Mouse (Mus musculus) T-helper 1 cell (primary cell): ENCODE data around the gene Sec14l3.

Experiments
- in situ Hi-C: fragments of 300-600 bp; cut with MboI, MseI; formaldehyde crosslinking; loops from one replicate; pipeline ENCODE4 v1.15.1; 2025; ENCODE audit warnings: high pct_unique_total_duplicates

The Sec14l3 gene

DNA sequence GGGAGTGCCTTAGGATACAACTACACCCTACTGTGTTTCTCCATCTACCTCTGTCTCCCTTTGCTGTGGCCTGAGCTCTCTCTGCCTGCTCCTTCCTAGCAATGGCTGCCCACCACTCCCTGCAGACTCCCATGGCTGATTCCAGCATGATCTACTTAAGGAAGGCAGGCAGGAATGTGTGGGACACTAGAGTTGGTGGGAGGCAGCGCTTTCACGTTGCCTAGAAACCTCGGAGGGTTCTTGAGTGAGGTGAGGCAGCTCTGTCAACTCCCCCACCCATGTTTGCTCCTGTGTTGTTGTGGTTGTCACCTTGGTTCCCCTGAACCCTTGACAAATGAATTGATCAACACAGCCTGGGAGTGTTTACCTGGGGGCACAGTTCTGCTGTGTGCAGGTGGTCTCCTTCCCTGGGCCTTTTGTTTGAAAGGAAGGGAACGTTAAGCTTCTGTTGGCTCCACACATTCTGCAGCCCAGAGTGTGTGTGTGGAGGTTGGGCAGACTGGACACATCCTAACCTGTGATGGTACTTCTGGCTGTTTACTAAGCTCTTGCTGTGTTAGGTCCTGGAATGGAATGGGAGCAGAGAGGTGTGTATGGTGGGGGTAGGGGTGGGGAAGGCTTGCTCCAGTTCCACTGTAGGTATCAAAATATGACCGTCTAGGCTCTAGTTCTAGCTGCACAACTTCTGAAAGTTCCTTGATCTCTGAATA, 3.6 kb upstream of the Sec14l3 start:
- in situ Hi-C loops: no loop called here

DNA sequence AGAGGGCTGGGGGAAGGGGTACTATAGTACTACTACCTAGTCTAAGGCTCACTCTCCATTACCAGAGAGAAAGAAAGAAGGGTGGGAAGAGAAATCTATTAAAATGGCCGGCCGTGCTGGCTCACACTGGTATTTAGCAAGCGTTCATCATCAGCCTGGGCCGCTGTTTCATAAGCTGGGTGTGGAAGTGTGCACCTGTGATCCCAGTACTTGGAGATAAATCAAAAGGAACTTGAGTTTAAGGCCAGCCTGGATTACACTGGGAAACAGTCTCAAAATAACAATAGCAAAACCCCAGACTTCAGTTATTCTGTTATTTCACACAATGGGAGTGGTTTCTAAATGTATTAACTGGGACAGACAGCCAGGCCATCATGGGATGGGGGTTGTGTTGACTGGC, 2.1 kb upstream of the Sec14l3 start:
- in situ Hi-C loops: no loop called here

- in situ Hi-C loops: no loop called here
Observed at GRCm38 (mm10) chr11:4062981-4063380, 1.7 kb upstream of the Sec14l3 start.

DNA sequence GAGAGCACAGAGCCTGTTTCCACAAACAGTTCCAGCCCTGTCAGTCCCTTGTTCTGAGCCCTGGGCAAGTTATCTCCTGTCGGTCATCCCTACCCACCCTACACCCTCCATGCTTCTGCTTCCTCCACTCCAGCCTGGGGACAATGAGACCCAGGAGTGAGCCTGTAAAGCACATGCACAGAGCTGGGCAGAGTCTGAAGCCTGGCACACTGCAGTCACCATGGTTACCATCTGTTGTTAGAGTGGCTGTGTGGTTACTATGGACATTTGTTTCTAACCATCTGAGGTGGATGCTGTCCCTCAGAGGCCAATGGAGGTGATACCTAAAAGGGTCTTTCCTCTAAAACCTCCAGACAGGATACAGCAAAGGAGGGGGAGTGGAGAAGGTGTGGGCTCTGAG, 5.0 kb downstream of the Sec14l3 start:
- in situ Hi-C loops: no loop called here

DNA sequence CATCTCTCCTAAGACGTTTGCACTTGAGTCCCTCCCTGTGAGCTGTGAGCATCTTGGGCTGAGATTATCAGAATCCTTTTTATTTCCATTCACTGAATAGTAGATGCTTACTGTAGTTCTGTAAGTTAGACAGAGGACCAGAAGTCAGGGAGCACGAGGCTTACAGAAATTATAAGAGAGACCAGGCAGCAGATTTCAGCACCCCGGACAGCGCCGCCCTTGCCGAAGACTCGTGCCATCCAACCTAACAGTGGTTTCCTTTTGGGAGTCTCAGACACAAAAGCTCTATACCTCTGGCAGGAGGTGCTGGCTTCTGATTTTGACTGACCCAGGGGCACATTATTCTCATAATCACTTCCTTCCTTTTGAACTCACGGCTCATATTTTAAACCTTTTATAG, 12.0 kb downstream of the Sec14l3 start:
- in situ Hi-C loops: no loop called here

DNA sequence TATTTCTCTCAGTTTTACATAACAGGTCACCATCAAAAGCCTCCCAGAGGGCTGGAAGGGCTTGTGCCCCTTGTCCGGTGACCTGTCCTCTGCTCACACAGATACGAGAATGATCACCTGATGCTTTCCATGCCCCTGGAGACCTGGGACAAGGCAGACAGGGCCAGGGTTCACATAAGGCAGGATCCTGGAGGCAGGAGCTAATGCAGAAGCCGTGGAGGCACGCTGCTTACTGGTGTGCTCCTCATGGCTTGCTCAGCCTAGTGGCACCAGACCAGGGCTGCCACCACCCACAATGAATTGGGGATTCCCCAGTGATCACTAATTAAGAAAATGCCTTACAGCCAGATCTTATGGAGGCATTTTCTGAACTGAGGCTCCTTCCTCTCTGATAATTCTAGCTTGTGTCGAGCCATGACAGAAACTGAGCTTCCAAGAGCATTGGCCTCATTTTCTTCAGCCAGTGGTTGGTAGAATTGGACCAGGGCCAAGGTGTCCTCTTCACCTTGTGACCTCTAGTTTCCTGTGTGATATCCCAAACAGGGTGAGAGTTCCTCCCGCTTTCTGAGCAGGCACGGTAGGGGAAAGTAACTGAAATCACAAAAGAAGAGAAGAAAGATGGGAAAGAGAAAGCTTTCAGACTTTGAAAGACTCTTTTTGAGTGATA, 13.8 kb downstream of the Sec14l3 start:
- in situ Hi-C loops: no loop called here

- in situ Hi-C loops: loop anchor here (5.0 kb wide), 1 partner anchor 78 kb away; no protein-coding TSS in a partner anchor
Observed at GRCm38 (mm10) chr11:4080219-4080618, 15.6 kb downstream of the Sec14l3 start.

GRCm38 (mm10) chr11:4083316-4084078, 18.9 kb downstream of the Sec14l3 start:
- in situ Hi-C loops: loop anchor here (5.0 kb wide), 1 partner anchor 81 kb away; no protein-coding TSS in a partner anchor

GRCm38 (mm10) chr11:4086246-4086645, 21.6 kb downstream of the Sec14l3 start:
- in situ Hi-C loops: no loop called here

DNA sequence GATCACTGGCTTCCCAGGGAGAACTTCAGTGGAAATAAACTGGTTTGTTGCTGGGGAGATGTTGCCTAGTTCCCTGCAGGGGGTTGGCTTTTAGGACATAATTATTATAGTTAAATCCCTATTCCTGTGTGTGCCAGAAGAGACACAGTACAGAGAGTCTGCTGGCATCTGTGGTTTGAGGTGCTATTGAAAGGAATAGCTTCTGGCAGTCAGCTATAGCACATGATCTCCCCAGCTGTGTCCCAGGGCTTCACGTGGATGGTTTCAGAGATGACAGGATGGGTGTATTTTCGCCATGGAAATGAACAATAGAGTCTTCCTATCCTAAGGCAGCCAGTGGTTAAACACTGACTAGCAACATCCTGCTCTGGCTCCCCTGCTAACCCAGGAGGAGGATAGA, 22.6 kb downstream of the Sec14l3 start:
- in situ Hi-C loops: no loop called here

DNA sequence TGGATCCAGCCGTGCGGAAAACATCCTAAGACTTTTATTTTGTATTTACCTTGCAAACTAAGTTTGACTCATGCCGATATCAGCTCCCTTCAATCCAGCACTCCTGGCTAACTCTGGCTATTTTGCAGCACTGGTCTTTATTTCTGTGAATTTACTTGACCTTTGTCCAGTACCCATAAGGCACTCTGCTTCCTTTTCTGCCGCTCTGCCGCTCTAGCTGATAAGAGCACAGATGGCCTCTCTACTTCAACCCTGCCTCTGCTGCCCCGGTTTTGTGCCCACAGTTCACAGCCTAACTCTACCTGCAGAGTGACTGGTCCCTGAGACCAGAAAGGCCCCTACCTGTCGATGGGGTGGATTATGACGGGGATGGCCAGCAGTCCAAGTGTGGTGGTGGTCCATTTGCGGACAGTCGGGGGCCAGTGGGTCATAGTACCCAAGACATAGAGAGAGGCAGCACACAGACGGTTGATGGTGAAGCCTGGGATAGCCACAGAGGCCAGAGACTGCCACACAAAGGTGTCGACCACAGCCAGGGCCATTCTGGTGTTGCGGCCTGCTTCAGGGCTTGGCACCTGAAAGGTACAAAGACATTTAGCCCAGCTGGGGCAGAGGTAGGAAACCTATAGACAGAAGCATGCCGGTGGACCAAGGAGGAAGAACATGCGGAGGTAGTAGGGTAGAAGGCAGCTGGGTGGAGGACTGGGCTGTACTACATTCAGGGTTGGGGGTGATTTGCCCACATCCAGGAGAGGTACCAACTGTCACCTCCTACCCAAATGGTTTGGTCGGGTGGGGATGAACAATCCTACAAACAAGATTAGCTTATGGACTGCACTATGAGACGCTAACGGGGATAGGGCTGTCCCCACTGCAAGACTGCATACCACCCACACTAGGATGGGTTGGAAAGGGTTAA, 29.1 kb downstream of the Sec14l3 start:
- in situ Hi-C loops: no loop called here

GRCm38 (mm10) chr11:4094378-4095170, 29.9 kb downstream of the Sec14l3 start:
- in situ Hi-C loops: no loop called here

DNA sequence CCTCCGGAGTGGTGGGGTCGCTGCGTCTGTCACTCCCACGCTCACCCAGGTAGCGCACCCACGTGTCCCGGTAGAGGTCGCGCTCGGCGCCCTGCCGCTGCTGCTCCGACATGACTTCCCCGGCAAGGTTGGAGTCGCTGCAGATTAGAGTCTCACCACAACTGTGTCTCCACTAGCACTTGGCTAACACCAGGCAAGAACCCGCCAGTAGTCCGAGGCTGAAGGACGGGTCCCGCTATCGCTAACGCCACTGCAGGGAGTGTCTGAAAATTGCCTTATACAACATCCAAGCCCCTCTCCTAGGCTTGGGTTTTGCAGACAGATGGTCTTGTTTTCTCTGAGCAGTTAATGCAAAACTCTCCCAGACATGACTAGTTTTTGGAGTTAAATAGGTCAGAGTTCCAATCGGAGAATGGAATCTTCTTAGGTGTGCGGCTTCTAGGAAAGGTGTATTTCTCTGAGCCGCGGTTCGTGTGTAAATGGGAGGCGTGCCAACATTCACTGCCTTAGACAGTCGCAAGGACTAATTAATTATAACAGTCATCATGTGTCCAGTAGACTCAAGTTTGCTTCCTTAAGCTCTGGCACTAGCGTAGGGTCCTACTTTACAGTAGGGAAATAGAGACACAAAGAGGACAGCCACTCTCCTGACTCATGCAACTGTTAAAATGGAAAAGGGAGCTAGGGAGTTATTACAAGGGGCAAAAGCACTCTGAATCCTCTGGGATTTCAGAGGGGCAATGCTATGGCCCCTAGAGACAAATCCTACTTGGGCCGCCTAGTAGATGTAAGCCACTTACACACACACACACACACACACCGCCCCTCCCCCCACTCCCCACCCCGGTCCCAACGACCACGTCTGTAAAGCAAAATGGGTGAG, 30.8 kb downstream of the Sec14l3 start, which contains the start of gene Mtfp1:
Mtfp1 (minus strand) TSS at position 275 of the 883 bp plus-strand sequence.
- in situ Hi-C loops: no loop called here

DNA sequence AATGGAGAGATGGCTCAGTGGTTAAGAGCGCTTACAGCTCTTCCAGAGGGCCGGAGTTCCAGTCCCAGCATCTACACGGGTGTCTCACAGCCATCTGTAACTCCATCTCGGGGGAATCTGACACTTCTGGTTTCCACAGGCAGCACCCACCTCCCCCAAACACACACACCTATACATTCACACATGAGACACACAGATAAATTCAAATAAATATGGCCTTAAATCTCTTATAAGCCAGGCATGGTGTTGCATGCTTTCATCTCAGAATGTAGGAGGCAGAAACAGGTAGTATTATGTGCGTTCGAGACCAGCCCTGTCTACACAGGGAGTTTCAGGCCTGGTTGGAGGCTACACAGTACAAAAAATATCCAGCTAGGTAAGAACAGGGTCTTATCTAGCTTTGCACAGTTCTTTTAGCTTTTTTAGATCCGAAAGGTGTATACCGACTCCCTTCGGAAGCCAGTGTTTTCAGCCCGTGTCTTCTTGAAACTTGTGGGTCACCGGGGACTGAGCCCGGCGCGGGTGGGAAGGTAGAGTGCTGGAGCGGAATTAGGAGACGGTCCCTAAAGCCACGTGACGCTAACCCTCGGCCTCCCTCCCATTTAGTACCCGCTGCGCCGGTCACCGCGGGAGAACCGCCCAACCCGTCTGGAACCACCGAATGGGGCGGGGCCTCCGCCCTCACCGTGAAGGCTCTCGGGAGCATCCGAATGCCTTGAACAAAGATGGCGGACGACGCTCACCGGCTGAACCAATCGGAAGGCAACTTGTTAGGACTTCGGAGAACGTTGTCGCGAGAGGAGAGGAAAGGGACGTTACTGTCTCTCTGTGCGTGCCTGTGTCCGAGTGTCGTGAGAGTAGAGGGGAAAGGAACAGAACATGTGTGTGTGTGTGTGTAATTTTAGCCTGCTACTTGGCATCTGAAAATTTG, 31.7 kb downstream of the Sec14l3 start:
- in situ Hi-C loops: no loop called here

- in situ Hi-C loops: no loop called here
Observed at GRCm38 (mm10) chr11:4097091-4097621, 32.5 kb downstream of the Sec14l3 start.

DNA sequence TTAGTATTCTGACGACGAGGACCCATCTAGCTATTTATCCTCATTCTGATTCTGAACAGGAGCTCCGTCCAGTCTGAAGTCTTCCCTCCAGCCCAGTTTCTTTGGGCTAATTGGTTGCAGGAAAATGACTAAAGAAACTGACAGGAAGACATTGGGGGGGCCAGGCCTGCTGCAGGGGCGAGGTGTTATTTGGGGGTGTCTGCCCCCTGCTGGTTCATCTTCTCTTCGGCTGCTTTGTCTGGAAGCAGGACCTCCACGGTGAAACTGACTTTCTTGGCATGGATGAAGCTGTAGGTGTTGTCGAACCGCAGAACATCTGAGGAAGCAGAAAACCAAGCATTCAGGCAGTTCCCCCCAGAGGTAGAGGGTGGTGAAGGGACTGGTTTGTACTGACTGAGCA, 33.5 kb downstream of the Sec14l3 start:
- in situ Hi-C loops: no loop called here

- in situ Hi-C loops: no loop called here
Observed at GRCm38 (mm10) chr11:4098816-4099215, 34.2 kb downstream of the Sec14l3 start.

DNA sequence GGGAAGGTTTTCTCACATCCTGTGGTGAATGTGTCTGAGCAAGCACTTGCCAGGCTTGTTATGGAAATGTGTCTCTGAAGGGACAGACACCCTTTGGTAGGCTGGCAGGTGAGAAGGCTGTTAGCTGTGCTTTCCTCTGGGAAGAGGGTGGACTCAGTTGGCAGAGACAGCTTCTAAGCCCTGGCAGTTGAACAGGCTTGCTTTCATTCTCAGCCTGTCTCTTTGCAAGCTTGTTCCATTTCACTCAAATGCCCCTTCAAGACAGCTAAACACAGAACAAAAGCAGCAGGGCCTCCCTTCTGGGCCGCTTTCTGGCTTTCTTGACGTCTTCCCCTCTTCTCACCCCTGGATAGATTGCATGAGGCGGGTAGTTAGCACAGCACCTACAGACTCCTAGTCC, 34.8 kb downstream of the Sec14l3 start:
- in situ Hi-C loops: no loop called here
